Mouse (Mus musculus) Patski (cell line): Measurements from ENCODE around the gene Ptbp3. TPM values are rescaled to one million over a fixed set of nuclear protein-coding genes. Genes with fewer than 3 reads are reported as not detected.
"Not testable (repeated sequence)": the region's sequence is repeated elsewhere in the genome, so short reads cannot be mapped to it uniquely, and the experiment has no call there.

ENCODE experiments used
- ATAC-seq: fragments of 100-300 bp; one replicate; pipeline ENCODE4 v1.8.0; 2021
- CTCF ChIA-PET: fragments of 350-600 bp; sonication (Branson Sonifier 250); formaldehyde crosslinking; loops from one replicate; lab custom pipeline; 2022; ENCODE audit warnings: inconsistent platforms; lab: Charles Lee
- POLR2A ChIA-PET: fragments of 350-600 bp; sonication (Branson Sonifier 250); formaldehyde crosslinking; loops from one replicate; lab custom pipeline; 2022; ENCODE audit warnings: antibody characterized with exemption, inconsistent platforms; lab: Charles Lee
- DNase-seq: peaks from one replicate; pipeline ENCODE4 v3.0.0-alpha.2; 2011; ENCODE audit warnings: low read depth, low spot score
- H3K27me3 ChIP-seq: fragments of 371-371 bp; one replicate; pipeline ENCODE4 v1.5.1; 2021
- CTCF ChIP-seq: fragments of 100-300 bp; IDR thresholded peaks from one replicate; pipeline ENCODE4 v1.5.1; 2021
- in situ Hi-C: fragments of 300-500 bp; cut with MboI; formaldehyde crosslinking; loops from 3 replicates; pipeline ENCODE4 v1.11.1; 2018; ENCODE audit warnings: low pct_unique_long_range_greater_than_20kb, mixed read lengths
- polyA plus RNA-seq: library from polyadenylated mRNA; unstranded; gene quantifications from one replicate; pipeline ENCODE4 v1.2.3, GENCODE M21; 2021

Gene Ptbp3
- polyA plus RNA-seq, 1 experiment from 2014 or later, result 41.4 TPM

DNA sequence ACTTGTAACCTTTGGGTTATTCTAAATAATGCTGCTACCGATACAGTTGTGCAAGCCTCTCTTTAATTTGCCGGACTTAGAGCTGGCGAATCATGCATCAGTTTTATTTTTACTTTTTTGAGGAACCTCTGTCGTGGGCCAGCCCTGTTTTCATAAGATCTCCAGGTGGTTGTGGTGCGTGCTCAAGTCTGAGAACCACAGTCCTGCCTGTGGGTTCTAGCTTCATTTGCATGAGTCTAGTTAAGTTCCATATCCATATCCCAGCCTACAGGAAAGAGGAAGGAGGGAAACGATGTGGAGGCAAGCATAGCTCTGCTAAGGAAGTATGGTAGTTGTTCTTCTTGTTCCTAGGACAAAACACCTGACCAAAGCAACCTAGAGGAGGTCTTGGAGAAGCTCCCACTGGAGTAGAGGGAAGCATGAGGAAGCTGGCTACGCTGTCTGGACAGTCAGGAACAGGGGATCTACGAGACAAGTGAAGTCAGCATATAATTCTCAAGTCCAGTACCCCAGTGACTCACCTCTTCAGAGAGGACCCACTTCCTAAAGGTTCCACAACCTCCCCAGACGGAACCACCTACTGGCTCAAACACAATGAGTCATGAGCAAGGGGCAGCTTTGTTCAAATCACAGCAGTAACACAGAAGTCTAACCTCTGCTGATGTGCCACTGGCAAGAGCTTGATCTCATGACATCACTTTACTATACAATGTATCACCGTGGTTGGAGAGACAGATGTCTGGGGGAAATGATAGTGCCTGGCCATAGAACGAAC is 26.2 kb upstream of the Ptbp3 start:
- ChIA-PET CTCF (interaction anchor here (1.0 to 1.5 kb wide), 2 partner anchors 194 to 195 kb away, joined by 3 to 5 read pairs; no protein-coding TSS in a partner anchor), POLR2A (no interaction called here)
- no peak for DNase-seq
- TF ChIP-seq CTCF, result no peak
- no peak for ATAC-seq
- no peaks in the 10 kb centered on the region for H3K27me3 ChIP-seq
- in situ Hi-C loops, result no loop called here

DNA sequence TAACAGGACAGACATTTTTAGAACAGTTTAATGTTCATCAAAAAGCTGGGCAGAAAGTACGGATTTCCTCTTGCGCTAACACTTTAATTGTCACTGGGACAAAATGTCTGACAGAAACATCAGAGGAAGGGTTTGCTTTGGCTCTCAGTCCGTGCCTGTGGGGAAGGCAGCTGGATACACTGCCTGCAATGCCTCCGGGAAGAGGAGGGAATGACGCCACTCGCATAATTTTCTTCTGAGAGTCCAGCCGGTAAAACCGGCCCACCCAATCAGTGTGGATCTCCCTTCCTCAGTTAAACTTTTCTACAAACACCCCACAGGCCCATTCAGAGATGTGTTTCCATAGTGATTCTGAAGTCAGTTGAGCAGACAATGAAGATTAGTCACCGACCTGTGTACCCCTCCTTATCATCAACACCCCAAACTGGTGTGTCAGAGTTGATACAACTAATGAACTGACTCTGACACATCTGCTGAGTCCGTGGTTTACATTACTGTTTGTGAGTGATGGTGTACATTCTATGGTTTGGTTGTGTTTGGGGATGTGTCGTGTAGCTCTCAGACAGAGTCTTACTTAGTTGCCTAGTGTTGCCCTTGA is 23.5 kb upstream of the Ptbp3 start:
- ChIA-PET POLR2A (interaction anchor here (1.0 kb wide), 1 partner anchor 191 kb away, joined by 3 read pairs; no protein-coding TSS in a partner anchor), CTCF (interaction anchor here (1.6 kb wide), 1 partner anchor 192 kb away, joined by 10 read pairs; no protein-coding TSS in a partner anchor)
- ATAC-seq (no peak), DNase-seq (no peak)
- in situ Hi-C loops, result loop anchor here (5.0 kb wide), 1 partner anchor 190 kb away; no protein-coding TSS in a partner anchor
- no peak for TF ChIP-seq CTCF
- H3K27me3 ChIP-seq, result no peaks in the 10 kb centered on the region

DNA sequence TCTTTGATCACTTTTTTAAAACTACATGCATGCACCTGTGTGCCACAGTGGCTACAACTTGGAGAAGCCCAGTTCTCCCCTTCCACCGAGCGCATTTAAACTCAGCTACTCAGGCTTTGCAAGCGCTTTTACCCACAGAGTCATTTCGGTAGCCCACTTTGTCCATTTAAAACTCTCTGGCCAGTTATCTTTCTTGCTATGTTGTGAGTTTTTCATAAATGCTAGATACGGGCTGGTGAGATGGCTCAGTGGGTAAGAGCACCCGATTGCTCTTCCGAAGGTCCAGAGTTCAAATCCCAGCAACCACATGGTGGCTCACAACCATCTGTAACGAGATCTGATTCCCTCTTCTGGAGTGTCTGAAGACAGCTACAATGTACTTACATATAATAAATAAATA is 21.4 kb upstream of the Ptbp3 start:
- ATAC-seq, DNase-seq, H3K27me3 ChIP-seq, POLR2A ChIA-PET: not testable (repeated sequence)
- in situ Hi-C loops, result loop anchor here (5.0 kb wide), 1 partner anchor 188 kb away; no protein-coding TSS in a partner anchor
- CTCF ChIA-PET, result interaction anchor here (1.3 to 2.0 kb wide), 4 partner anchors 181 to 474 kb away, joined by 3 to 32 read pairs (median 8); no protein-coding TSS in a partner anchor

DNA sequence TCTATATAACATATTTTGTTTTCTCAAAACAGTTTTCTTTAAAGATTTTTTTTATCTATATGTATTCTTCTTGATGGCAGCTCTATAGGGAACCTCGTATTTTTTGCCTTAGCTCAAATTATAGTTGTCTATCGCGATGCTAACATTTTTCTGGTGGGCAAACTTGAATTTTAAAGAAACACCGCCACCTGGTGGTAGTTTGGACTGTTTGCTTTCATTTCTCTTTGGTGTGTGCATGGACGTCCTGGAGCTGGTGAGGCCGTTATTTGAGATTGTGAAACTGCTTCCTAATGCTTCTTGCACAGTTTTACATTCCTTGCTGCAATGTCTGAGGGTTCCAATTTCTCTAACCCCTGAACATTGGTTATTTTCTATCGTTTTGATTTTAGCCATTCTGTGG is 20.4 kb upstream of the Ptbp3 start:
- peak; percentile 77 for TF ChIP-seq CTCF
- in situ Hi-C loops, result loop anchor here (10.0 kb wide), 1 partner anchor 465 kb away; no protein-coding TSS in a partner anchor
- ChIA-PET POLR2A (no interaction called here), CTCF (interaction anchor here (0.7 to 2.0 kb wide), 11 partner anchors 8 to 209 kb away, joined by 3 to 32 read pairs (median 4); no protein-coding TSS in a partner anchor)
- DNase-seq (no peak), ATAC-seq (no peak)
- no peaks in the 10 kb centered on the region for H3K27me3 ChIP-seq

DNA sequence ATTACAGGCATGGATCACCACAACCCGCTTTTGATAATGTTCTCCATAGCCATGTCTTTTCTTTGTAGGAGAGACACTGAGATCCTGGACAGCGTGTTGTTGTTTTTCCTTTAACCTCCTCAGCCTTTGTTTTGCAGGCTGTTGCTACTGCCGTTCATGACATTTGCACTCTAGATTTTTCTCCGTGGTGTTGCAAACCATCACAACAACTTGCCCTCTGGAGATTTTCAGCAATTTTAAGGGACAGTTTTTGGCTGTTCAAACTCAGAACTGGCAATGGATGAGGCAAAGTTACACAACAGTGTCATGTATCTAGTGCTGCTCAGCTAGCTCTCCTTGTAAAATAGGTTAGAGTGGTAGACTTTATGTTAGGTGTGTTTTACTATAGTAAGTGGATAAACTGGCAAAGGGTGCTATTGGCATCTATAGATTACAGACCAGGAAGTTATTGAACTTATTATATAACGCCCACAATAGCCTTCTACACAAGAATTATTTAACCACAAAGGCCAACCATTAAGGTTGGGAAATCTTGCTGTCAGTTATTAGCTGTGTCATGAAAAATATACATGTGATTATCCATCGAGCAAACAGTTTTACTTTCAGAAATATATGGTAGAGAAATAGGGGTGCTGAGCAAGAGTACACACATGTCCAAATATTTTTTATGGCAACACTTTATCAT is 18.6 kb upstream of the Ptbp3 start:
- ChIA-PET POLR2A (no interaction called here), CTCF (interaction anchor here (1.1 to 1.2 kb wide), 2 partner anchors 180 to 187 kb away, joined by 4 to 6 read pairs; no protein-coding TSS in a partner anchor)
- in situ Hi-C loops, result loop anchor here (10.0 kb wide), 1 partner anchor 463 kb away; no protein-coding TSS in a partner anchor
- H3K27me3 ChIP-seq, result no peaks in the 10 kb centered on the region
- ATAC-seq (no peak), DNase-seq (no peak)
- TF ChIP-seq CTCF, result no peak

DNA sequence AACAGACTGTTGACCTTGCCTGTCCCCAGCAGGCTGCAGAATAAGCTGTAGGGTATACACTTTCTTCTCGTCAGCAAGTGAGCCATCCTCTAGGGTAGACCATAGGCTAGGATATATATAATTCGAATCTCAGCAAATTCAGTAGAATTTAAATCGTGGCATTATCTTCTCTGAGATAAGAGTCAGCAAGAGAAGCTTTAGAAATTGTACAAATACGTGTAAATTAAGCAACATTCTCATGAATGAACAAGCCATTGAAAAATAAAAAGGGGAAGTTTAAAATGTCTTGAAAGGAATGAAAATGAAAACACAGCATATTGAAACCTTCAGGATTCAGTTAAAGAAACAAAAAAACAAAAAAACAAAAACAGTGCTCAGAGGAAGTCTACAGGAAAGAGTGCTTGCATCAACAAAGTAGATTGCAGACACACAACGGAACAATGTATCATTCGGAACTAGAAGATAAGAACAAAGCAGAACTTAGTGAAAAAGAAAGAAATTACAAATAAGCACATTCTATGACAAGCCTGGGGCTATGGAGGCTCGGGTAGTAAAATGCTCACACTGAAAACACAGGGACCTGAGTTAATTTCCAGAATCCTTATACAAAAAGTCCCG is 16.5 kb upstream of the Ptbp3 start:
- DNase-seq (no peak), ATAC-seq (no peak)
- no peaks in the 10 kb centered on the region for H3K27me3 ChIP-seq
- no peak for TF ChIP-seq CTCF
- in situ Hi-C loops, result loop anchor here (10.0 kb wide), 1 partner anchor 461 kb away; no protein-coding TSS in a partner anchor
- ChIA-PET POLR2A (no interaction called here), CTCF (interaction anchor here (4.1 kb wide), 1 partner anchor 184 kb away, joined by 19 read pairs; no protein-coding TSS in a partner anchor)

DNA sequence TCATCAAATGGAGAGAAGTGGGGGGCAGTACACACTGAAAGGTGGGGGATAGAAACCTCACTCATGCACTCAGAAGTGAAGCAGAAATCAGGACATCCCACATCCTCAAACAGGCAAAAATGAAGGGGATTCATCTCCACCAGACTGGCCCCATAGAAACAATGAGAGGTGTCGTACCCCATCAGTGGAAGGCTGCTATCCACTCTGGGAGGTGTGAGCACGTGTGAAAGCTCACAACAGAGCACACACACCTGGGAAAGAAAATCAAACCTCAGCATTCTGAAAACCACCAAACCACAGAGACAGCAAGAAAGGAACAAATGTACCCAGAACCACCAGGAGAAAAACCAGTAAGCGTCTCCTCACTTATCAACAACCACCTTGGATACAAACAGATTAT is 15.0 kb upstream of the Ptbp3 start:
- DNase-seq, result no peak
- ATAC-seq, result no peak
- in situ Hi-C loops, result loop anchor here (10.0 kb wide), 1 partner anchor 459 kb away; no protein-coding TSS in a partner anchor
- POLR2A ChIA-PET, result no interaction called here
- CTCF ChIA-PET, result interaction anchor here (4.1 kb wide), 1 partner anchor 183 kb away, joined by 19 read pairs; no protein-coding TSS in a partner anchor
- no peaks in the 10 kb centered on the region for H3K27me3 ChIP-seq
- TF ChIP-seq CTCF, result no peak

DNA sequence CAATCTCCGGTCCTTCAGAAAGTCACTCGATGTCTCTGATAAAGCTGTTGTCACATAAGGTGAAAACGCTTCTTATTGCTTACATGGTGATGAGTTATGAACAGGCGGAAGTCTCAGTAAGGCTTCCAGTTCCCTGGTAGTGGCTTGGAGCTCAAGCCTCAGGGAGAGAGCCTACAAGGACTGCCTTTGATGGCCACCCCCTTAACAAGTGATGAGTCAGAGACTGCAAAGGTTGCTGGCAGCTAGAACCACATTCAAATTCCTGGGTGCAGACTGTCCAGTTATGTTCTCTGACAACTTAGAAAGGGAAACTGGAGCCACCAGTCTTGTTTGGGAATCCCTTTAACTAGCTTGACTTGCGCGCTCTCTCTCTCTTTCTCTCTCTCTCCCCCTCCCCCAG is 11.0 kb upstream of the Ptbp3 start:
- DNase-seq (no peak), ATAC-seq (no peak)
- H3K27me3 ChIP-seq, result no peaks in the 10 kb centered on the region
- in situ Hi-C loops, result loop anchor here (10.0 kb wide), 1 partner anchor 455 kb away; no protein-coding TSS in a partner anchor
- POLR2A ChIA-PET, result no interaction called here
- CTCF ChIA-PET, result interaction anchor here (0.6 kb wide), 1 partner anchor 651 kb away, joined by 3 read pairs; no protein-coding TSS in a partner anchor
- TF ChIP-seq CTCF, result no peak

DNA sequence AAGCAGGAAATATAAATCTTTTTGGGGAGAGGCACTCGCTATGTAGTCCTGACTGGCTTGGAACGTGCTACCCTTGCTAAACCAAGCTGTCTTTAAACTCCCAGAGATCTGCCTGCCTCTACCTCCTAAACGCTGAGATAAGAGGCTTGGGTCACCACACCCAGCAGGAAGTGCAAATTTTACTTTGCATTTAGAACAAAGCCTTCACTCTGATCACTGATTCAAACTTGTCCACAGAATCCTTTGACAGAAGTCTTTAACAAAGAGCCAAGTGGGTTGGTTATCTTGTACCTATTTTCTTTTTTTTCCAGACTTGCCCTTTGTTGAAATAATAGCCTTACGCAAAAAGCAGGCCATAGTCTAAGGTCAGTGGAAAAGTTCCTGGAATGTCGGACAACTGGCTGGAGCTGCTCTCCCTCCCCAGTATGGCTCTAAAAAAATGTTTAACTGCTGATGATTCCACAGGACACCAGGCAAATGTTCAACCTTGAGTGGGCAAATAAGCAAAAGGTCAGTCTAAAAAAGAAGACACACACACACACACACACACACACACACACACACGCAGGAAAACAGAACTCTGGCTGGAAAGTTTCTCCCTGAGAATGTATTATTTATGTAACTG is 9.0 kb upstream of the Ptbp3 start:
- CTCF ChIA-PET, result no interaction called here
- no peak for TF ChIP-seq CTCF
- POLR2A ChIA-PET, result no interaction called here
- no peaks in the 10 kb centered on the region for H3K27me3 ChIP-seq
- DNase-seq, result no peak
- no peak for ATAC-seq
- in situ Hi-C loops, result no loop called here

DNA sequence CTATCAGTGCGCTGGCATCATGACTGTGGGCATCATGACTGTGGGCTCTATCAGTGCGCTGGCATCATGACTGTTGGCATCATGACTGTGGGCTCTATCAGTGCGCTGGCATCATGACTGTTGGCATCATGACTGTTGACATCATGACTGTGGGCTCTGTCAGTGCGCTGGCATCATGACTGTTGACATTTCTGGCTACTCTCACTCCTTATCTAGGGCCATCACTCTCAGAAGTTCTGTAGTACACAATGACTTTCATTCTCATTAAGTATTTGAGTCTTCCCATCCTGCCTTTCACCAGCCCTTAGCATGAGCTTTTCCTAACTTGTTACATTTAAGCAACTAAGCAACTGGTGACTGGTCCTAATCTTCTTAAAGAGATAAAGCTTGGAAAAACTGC is 8.2 kb upstream of the Ptbp3 start:
- CTCF ChIA-PET, POLR2A ChIA-PET, DNase-seq, in situ Hi-C loops, H3K27me3 ChIP-seq, ATAC-seq: not testable (repeated sequence)
